Comparison of ENCODE assay signal across 17 mouse cellular contexts in the genomic region with DNA sequence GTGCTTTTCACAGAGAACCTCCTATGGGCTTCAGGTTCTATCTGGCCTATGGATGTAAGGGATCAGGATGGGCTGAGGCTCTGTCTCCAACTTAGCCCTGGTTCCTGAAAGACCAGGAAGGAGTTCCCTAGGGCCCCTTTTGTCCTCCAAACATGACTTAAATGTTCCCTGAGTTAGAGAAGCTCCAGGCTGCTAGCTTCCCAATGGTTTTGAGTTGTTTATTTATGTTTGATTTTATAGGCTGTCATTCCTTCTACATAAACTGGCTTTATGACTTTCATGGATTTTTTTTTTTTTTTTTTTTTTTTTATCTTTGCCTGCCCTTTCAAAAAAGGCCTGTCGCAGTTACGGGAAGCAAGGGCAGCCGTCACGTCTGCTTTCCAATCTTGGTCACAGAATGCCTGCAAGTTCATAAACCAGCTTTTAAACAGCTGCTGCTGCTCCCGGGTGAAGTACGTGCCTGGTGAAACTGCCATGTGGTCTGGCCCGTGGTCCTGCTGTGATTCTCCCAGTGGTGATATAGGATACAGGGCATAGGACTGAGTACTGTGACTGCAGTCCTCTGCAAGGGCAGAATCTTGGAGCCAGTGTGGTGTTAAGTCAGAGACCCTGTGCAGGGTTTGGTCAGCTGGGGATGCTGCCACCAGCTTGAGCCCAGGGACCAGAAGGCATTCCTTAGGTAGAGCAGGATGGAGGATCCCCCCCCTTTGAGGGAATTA. TPM values are rescaled to one million over a fixed set of nuclear protein-coding genes. Genes with fewer than 3 reads are reported as not detected.
A peak's percentile ranks its signal among the peaks of the same experiment; 100 is the strongest.
DNase-seq lines count a peak whose midpoint lies in the region; ATAC-seq lines count a peak whose summit lies in the region.
"Had no signal": no experiment of that assay in that cellular context is flagged by ENCODE, and none has a peak within 500 bp of the region (broad histone marks: within the 10 kb centered on the region; RNA-seq: fewer than 3 reads in every experiment).

No protein-coding gene starts in this region.

- H3K4me3 ChIP-seq in kidney, embryonic 14.5 days (ENCODE audit: low read length): no peak overlapping the region
- H3K4me3 ChIP-seq in neural tube, embryonic 13.5 days: no peak overlapping the region
- H3K4me3 ChIP-seq in limb, embryonic 11.5 days (ENCODE audit: low read depth, low read length): no peak overlapping the region
- H3K4me3 ChIP-seq: forebrain, embryonic 13.5 days had no signal

- H3K4me1 ChIP-seq in kidney, embryonic 14.5 days (ENCODE audit: control insufficient read depth, insufficient read depth, low read length): peaks cover 3% of the 10 kb centered on the region; the same call in 1 of the 2 replicates
- peaks cover 28% of the 10 kb centered on the region for H3K4me1 ChIP-seq in neural tube, embryonic 13.5 days (replicated peaks)
- H3K4me1 ChIP-seq in limb, embryonic 11.5 days (ENCODE audit: control insufficient read depth, insufficient read depth, low read length): peaks cover 6% of the 10 kb centered on the region; the same call in 1 of the 2 replicates

- 40% methylated on average over 7 of the region's 7 CpGs for WGBS in kidney, embryonic 14.5 days
- WGBS in neural tube, embryonic 13.5 days: 44% methylated on average over 7 of the region's 7 CpGs
- 19% methylated on average over 7 of the region's 7 CpGs for WGBS in limb, embryonic 11.5 days

- no peak for DNase-seq in kidney, adult 18-20 months
- DNase-seq in neural tube, embryonic 10.5 days (ENCODE audit: extremely low spot score, low spot score): no peak
- DNase-seq in limb, embryonic 11.5 days (ENCODE audit: low spot score): peak; percentile 53
- DNase-seq in c-Kit-positive CD71-positive TER-119-positive erythroid progenitor cells, embryonic 14.5 days (ENCODE audit: low spot score): no peak
- no peak for DNase-seq in urinary bladder, adult 18-20 months (ENCODE audit: low spot score in 2 of 2)
- DNase-seq: cerebellum, adult 11-12 months; heart, adult 18-20 months; heart, postnatal 14 days; right cerebral cortex, postnatal 4 days; thymus, postnatal 36 days had no signal

- H3K9me3 ChIP-seq in kidney, embryonic 14.5 days (ENCODE audit: control insufficient read depth, low read length): no peaks in the 10 kb centered on the region
- no peaks in the 10 kb centered on the region for H3K9me3 ChIP-seq in neural tube, embryonic 13.5 days
- no peaks in the 10 kb centered on the region for H3K9me3 ChIP-seq in limb, embryonic 11.5 days (ENCODE audit: control insufficient read depth, low read length)
- H3K9me3 ChIP-seq: forebrain, embryonic 13.5 days had no signal

- H3K27ac ChIP-seq in kidney, embryonic 14.5 days (ENCODE audit: low read depth, low read length): peak overlapping the region; percentile 51; the same call in 1 of the 2 replicates
- peak overlapping the region; percentile 42; the same call in 1 of the 2 replicates for H3K27ac ChIP-seq in neural tube, embryonic 13.5 days (replicated peaks)
- no peak overlapping the region for H3K27ac ChIP-seq in limb, embryonic 11.5 days (replicated peaks; ENCODE audit: low read depth, low read length)
- H3K27ac ChIP-seq: forebrain, embryonic 13.5 days; macrophage had no signal

- H3K4me2 ChIP-seq in kidney, embryonic 14.5 days (replicated peaks; ENCODE audit: low read depth, low read length): no peak overlapping the region
- no peak overlapping the region for H3K4me2 ChIP-seq in neural tube, embryonic 13.5 days
- H3K4me2 ChIP-seq in limb, embryonic 11.5 days (ENCODE audit: low read depth, severe bottlenecking): no peak overlapping the region
- H3K4me2 ChIP-seq: forebrain, embryonic 13.5 days had no signal

- no peak overlapping the region for H3K9ac ChIP-seq in kidney, embryonic 14.5 days (ENCODE audit: low read depth, low read length)
- no peak overlapping the region for H3K9ac ChIP-seq in neural tube, embryonic 13.5 days
- no peak overlapping the region for H3K9ac ChIP-seq in limb, embryonic 11.5 days (ENCODE audit: low read length)
- H3K9ac ChIP-seq: forebrain, embryonic 13.5 days had no signal

- no peaks in the 10 kb centered on the region for H3K36me3 ChIP-seq in kidney, embryonic 14.5 days (ENCODE audit: control insufficient read depth, insufficient read depth, low read length)
- no peaks in the 10 kb centered on the region for H3K36me3 ChIP-seq in neural tube, embryonic 13.5 days
- H3K36me3 ChIP-seq in limb, embryonic 11.5 days (ENCODE audit: control insufficient read depth, insufficient read depth, low read length): no peaks in the 10 kb centered on the region

- no peaks in the 10 kb centered on the region for H3K27me3 ChIP-seq in kidney, embryonic 14.5 days (ENCODE audit: control insufficient read depth, insufficient read depth, low read length)
- no peaks in the 10 kb centered on the region for H3K27me3 ChIP-seq in neural tube, embryonic 13.5 days
- no peaks in the 10 kb centered on the region for H3K27me3 ChIP-seq in limb, embryonic 11.5 days (ENCODE audit: control insufficient read depth, insufficient read depth, low read length)
- H3K27me3 ChIP-seq: forebrain, embryonic 13.5 days had no signal

- peak; percentile 64; the same call in 1 of the 2 replicates for ATAC-seq in kidney, embryonic 14.5 days (ENCODE audit: low FRiP score, low TSS enrichment)
- no peak for ATAC-seq in neural tube, embryonic 13.5 days (ENCODE audit: low read depth)
- peak; percentile 70 for ATAC-seq in limb, embryonic 11.5 days (ENCODE audit: insufficient number of reproducible peaks, low FRiP score, low TSS enrichment, low read depth)
- ATAC-seq: activated CD4-positive, CD25-positive, alpha-beta regulatory T cell, adult 4 months; CD4-positive, CD25-positive, alpha-beta regulatory T cell, adult 4 months; forebrain, embryonic 13.5 days; midbrain, embryonic 16.5 days had no signal

RNA-seq across cellular contexts. Expression of gene Ctbp2, which starts 37.4 kb away (rescaled TPM):
- polyA plus RNA-seq in kidney, embryonic 14.5 days (2014; fragmentation: Nextera tagmentation; extraction: Ambion mirVana): 132 and 157 TPM in 2 replicates
- 73.1 and 94.2 TPM in 2 replicates for polyA plus RNA-seq in neural tube, embryonic 13.5 days (2015; fragmentation: Nextera tagmentation; extraction: Ambion mirVana)
- polyA plus RNA-seq in limb, embryonic 11.5 days (2014; fragmentation: Nextera tagmentation; extraction: Ambion mirVana): 141 and 144 TPM in 2 replicates

RNA-seq across cellular contexts. Expression of gene Fgfr2, which starts 38.4 kb away (rescaled TPM):
- polyA plus RNA-seq in kidney, embryonic 14.5 days (2014; fragmentation: Nextera tagmentation; extraction: Ambion mirVana): 62.8 and 133 TPM in 2 replicates
- polyA plus RNA-seq in neural tube, embryonic 13.5 days (2015; fragmentation: Nextera tagmentation; extraction: Ambion mirVana): 22.9 and 30.6 TPM in 2 replicates
- polyA plus RNA-seq in limb, embryonic 11.5 days (2014; fragmentation: Nextera tagmentation; extraction: Ambion mirVana): 60.1 and 72.1 TPM in 2 replicates
- polyA plus RNA-seq: activated CD4-positive, CD25-positive, alpha-beta regulatory T cell, adult 4 months; CD4-positive, CD25-positive, alpha-beta regulatory T cell, adult 4 months; macrophage had no signal
